Mouse (Mus musculus) c-Kit-negative CD71-positive TER-119-positive erythroid progenitor cells, embryonic 14.5 days (primary cell): ENCODE measurements around the gene Tbcel.

Experiments used
- DNase-seq: peaks from one replicate; pipeline ENCODE4 v3.0.0-alpha.2; 2013; ENCODE audit warnings: low read depth, low spot score

Tbcel gene

DNA sequence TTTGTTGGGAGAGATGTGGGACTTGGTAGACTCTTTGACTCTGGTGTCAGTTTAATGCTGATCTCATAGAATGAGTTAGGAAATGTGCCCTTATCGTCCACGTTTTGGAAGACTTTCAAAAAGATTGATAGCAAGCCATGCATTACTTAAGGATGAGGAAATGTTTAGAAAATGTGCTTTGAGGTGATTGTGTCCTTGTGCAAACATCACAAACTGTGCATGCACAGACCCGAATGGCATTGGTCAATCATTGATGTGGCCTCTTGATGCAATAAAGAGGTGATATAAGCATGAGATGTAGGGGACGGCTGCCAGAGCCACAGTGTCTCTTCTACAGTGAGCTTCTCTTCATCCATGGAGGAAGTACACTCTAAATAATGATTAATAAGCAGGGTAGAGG is 20.7 kb downstream of the Tbcel start:
- DNase-seq: no peak

DNA sequence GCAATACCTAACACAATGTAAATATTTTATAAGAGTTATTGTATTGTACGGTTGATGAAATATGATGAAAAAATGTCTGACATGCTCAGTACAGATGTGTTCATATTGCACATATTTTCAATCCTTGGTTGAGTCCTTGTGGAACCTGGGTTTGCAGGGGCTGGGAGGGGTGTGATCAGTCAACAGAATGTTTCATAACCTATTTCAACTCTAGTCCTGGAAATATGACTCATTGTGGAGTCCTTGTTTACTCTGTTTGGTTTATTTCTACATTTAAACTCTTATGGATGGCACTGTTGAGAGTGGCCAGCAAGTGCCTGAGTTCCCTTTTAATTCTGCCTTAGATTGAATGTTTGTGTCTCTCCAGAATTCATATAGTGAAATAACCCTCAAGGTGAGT is 22.9 kb downstream of the Tbcel start:
- no peak for DNase-seq

DNA sequence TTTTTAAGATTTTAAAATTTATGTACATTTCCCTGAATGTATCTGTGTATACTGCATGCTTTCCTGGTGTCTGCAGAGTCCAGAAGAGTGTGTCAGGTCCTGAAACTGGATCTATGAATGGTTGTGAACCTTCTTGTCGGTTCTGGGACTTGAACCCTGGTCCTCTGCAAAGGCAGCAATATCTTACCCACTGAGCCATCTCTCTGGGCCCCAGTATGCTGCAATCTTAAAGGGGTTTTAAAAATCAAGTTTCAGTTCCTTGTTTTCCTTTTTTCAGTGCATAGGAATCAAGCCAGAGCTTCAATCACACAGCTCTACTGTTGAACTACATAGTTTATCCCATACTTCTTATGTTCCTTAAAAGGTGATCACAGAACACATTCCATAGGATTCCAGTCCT is 24.7 kb downstream of the Tbcel start:
- no peak for DNase-seq

DNA sequence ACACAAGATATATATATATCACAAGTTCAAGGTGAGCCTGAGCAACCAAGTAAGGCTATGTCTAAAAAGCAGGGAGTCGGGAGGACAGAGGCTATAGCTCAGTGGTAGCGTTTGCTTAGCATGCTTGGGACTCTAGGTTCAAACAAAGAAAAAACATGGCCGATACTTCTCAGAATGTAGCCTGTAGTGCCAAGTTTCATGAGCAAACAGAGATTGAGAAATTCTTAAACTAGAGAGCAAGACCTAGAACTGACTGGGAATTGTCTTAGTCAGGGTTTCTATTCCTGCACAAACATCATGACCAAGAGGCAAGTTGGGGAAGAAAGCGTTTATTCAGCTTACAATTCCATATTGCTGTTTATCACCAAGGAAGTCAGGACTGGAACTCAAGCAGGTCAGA is 31.4 kb downstream of the Tbcel start:
- no peak for DNase-seq

DNA sequence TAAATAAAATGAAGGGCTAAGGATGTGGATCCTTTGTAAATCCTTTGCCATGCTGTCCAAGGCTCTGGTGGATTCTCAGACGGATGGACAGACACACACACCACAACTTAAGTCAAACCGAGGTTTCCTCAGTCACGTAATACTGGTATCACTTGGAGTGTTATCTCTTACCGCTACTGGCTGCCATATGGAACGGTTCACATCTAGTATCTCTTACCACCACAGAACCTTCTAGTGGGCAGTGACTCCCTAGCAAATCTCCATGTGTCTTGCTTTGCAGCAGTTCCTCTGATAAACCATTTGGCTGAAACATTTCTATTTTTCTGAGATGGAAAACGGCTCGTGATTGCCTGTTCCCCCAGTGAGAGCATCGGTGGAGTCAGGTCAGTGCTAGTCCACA is 33.4 kb downstream of the Tbcel start:
- DNase-seq: no peak

DNA sequence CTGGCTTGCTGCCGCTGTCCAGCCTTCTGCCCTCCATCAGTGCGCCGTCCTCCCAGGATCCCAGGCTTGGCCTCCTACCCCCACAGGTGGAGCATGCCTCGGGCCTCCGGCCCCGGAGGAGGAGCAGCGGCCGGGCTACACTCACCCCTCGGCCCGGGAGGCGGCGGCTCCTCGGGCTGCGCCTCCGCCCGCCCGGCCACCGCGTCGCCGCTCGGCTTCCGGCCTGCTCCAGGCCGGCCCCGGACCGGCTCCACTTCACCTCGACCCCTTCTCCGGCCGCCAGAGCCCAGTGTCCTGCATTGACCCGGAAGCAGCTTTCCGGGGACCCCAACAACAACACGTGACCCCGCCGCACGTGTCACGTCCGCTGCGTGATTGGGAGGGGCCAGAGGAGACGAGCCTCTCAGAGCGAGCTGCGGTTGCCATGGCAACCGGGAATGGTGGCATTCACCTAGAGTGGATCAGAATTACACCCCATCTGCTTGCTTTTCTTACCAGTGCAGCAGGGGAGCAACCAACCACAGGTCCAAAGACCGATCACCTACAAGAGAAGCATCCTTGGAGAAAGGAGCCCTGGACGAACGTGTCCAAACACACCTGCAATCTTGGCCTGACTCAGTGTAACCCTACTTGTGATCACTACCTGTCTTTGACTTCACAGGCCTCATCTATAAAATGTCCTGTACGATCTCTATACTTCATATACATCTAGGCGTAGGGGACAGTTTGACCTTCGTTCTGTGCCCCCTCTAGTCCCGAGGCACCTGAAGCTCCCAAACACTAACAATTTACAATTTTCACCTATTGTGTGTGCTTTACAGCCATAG is 35.5 kb downstream of the Tbcel start:
- peak; percentile 86 for DNase-seq

DNA sequence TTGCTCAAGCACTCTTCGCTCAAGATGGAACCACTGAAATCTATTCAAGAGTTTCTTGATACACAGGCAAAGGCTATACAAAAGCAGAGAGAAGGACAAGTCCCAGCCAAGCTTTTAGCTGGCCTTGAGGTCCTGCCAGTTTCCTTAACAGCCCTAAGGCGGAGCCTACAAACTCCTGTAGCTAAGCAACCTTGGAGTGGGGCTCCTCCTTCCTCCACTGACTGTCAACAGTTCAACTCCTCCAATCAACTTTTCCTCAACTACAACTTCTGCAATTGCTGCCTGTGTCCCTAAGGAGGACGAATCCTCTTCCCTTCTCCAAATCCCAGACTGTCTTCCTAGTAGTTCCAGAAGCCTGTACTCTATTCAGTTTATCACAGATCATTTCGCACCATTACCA is 36.4 kb downstream of the Tbcel start:
- DNase-seq: peak; percentile 63

DNA sequence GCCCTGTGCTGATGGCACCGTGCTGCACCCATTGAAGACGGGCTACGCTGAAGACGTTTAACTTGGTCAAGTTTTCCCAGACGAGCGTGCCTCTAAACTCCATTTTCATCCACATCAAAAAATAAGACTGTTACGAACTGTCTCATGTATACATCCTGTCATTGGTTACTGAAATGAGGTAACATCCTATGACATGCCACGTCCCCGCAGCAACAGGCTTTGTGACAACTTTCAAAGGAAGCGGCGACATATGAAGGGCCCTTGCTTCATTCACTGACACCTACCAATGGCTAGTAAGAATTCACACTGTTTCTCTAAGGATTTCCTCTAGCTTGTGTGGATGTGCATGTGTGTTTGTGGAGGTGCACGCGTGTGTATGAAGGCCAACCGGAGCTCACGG is 38.3 kb downstream of the Tbcel start:
- no peak for DNase-seq

DNA sequence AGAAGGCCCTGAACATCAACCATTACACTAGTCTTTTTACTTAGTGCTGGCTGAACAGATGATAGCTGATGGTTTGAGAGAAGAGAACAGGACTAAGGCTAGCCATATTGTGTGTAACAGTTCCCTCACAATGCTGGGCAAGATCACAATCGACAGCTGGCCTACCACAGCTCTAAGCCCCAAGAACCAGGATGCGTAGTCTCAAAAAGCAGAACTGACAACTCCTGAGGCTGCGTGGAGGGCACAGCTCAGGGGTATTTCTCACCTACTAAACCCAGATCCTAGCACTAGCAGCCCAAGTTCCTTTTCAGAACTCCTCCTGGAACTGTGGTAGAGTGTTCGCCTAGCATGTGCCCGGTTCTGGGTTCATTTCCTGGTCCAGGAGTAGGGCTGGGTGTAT is 39.2 kb downstream of the Tbcel start:
- DNase-seq: no peak

DNA sequence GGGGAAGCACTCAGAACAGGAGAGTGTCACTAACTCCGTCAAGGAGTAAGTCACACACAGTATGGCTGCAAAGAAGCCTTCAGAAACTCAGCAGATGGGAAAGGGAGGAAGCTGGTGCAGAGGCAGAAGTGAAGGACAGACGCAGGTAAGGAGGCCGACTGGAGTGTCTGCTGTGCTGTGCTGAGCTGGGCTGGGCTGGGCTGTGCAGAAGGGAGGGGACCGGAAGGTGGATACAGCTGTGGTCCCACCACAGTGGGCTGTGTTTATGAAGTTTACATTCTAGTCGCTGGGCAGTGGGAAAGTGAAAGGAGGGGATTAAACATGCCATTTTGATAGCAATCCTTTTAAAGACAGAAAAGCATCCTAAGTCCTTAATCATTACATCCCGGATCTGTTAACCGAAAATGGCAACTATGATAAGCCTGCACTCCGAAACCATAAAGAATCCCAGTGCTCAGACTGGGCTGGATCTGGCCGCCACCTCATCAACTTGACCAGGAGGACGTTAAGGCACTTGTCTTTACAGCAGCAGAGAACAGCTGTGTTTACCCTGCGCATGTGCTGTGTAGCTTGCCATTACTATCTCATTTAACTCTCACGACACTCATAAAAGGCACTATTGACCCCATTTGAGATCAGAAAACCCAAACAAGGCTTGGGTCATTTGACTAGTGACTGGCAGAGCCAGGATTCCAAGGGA is 40.3 kb downstream of the Tbcel start:
- no peak for DNase-seq

DNA sequence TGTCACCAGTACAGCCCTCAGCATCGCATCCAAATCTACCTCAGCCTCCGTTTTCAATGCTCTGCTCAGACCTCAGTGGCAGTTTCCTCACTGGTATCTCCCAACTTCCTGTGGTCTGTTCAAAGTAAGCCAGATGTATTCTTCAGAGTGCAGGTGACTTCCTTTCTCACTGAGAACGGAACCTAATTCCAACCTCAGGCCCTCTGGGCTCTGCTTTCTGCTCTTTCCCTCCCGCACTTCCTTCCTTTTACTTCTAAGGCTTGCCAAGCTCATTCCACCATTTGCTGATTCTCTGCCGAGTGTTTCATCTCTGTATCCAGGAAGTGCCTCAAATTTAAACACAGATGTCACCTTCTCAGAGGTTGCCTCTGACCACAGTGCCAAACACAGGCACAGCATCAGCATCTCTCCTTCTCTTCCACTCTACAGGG is 41.9 kb downstream of the Tbcel start:
- DNase-seq: no peak

DNA sequence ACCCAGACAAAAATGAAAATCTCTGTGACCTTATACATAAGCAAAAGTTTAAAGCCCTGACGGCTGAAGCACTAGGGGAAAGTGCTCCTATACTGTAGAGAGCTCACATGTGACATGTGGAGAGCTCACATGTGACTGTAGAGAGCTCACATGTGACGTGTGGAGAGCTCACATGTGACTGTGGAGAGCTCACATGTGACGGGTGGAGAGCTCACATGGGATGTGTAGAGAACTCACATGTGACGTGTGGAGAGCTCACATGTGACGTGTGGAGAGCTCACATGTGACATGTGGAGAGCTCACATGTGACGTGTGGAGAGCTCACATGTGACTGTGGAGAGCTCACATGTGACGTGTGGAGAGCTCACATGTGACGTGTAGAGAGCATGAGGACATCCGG is 43.4 kb downstream of the Tbcel start:
- no peak for DNase-seq

DNA sequence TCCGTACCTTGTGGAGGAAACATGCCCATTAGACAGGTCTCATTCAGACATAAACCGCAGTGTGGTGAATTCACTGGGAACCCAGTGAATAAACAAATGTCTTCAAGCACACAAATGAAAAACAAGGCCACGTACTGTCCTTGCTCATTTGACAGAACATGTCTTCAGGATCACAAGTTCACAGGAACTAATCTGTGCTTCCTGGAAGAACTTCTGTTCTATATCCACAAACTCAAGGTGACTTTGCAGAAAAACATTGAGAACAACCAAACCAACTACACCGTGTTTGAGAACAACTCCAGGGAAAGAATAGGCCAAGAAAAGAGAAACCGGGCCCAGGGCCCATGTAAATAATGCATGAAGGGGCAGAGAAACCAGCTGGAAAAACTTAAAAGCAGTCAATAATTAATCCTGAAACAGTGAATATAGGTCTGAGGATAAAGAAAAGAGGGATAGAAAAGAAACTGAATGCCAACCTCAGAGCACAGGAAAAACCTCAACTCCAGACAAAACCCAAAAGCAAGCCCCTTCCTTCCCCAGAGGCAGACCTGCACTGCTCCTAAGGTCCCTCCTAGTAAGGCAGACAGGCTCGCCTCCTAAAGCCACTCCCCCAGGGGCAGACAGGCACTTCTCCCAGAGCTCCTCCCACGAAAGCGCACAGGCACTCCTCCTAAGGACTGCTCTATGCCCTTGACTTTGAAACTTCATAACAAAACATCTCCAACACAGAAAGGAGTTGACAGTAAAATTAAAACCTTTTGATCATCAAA is 44.2 kb downstream of the Tbcel start:
- DNase-seq: peak; percentile 79

DNA sequence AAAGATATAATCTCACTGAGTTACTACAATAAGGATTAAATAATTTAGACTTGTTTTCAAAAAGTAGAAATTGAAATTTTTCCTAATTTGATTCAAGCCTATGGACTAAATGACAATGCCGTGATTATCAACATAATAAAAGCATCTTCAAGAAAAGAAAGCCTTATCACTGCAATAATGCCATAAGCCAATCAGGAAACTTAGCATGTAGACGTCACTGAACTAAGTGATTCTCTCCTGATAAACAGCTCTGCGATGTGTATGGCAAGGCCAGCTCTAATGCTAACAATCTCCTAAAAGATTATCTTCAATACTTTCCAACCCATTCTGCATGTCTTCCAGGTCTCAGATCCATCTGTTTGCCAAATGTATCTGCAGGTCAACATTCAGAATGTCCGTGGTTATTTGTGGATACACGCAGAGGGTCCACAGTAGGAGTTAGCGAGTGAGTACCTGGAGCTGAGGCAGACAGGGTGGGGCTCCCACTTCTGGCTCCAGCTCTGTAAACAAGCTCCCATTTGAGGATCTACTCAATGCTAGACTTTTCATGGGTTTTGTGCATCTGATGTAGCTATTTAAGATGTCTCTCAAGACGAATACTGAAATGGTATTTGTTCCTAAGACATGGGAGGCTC is 44.9 kb downstream of the Tbcel start:
- peak; percentile 54 for DNase-seq

DNA sequence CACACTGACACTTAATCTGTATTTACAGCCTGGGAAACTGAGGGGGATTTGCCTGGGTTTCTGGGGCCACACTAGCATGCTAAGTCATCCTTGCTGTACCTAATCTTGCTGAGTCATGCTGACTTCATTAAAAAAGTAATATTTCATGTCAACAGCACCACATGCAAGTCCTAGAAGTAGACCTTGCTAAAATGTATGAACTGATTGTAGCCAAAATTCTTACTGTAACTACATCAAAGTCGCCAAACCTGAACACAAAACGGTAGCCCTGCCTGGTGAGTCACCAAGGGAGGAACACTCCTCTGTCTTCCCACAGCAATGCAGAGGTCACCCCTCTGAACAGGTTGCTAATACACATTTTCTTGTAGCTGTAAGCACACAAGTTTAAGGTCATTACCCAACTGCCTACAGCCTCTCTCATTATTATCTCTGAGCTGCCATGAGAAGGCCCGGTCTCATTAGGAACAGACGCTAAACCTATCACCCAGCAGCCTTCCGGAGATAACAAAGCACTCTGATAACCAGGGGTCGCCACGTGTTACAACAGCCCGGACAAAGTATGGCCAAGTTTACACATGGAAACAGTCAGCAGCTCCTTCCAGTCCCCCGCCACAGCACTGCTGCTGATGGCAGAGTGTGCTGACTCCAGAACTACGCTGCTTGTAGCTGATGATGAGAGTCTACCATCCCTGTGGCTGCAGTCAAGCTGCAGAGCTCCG is 46.1 kb downstream of the Tbcel start:
- DNase-seq: peak; percentile 85

DNA sequence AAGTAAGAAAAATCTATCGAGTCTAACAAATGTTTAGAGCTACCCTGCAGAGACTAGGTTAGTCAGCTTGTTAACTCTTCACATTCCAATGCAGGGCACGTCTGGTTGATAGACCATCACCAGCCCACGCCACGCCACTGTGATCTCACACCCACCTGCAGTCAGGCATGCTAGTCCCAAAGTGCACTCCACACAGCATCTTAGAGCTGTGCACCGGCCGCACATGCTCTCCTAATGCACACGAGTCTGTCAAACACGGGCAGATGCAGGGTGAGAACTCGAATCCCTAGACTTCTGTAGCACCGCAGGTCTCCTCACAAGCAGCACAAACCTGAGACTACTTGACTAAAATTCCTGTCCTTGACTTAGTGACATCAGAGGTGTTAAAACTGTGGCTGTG is 47.3 kb downstream of the Tbcel start:
- DNase-seq: no peak

DNA sequence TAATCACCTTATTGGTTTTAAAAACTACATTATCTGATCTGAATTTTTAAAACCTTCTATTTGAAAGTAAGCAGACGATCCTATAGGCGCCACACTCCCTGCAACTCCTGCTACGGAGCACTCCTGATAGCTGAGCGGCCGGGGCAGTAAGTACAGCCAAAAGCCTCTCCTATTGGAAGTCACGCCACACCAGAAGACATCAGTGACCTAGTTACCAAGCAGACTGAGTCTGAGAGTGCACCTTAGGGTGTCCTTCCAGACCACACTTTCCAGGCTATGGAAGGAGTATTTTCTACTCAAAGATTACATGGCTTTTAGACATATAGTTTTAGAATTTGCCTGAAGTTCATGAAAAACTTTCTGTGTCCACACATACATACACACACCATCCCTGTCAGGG is 47.9 kb downstream of the Tbcel start:
- DNase-seq: no peak

DNA sequence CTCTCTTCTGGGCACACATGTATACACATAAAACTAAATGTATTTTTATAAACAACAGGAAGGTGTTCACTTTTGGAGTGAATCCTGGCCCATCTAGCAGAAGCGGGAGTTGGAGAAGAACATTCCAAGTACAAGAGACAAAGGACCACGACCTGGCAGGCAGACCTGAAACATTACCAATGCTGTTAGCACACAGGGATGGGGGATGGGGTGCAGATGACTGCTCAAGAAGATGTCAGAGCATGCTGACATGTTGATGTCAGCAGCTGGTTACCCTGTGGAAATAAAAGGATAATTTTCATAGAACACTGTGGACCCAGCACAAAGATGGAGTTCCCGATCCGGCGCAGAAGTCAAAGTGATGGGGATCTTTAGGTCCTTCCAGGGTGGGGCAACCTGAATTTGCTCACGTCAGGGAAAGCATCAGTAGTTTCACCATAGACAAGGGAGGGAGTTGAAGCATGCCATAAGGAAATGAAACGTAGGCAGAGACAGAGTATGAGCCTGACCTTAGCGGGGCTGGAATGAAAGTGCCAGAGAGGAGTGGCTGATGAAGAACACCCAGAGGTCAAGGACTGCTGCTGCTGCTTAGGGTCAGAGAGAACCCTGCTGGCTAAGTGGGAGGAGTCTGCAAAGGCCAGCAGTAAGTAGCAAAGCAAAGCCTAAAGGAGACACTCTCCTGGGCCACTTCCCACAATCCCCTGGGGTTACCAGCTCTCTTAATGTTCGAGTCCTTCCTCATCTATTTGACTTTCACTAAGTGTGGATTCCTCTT is 48.7 kb downstream of the Tbcel start:
- no peak for DNase-seq

DNA sequence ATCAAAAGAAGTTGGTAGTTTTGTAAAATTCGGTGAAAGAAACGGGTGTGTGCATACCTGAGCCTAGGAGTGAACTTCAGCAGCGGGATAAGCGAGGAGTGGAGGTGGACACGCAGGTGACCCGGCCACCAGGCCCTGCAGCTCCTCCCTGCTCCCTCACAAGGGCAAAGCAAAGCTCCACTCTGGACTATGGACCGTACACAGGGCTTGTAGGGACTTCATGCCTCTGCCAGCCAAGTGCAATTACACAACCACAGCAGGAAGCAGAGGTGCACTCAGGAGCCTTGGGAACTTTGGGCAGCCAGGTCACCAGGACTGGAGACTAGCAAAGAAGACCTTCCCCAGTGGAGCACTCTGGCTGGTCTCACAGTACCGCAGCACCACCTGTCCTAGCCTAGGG is 50.1 kb downstream of the Tbcel start:
- DNase-seq: no peak

DNA sequence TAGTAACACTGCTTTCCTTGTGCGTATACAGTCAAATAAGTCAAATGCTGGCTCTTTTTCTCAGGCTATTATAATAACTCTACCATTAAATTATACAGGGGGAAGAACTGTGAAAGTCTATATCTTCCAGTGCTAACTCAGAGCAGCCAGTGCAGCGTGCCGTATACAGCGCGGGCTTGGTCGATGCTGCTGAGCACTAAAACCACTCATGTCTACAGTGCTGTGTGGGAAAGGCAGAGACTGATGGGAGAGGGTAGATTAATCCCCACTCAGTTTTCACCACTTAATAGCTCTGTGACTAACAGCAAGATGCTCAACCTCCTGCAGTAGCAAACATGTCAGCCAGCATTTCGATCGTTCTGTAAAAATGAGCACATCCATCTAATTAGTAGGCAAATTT is 53.2 kb downstream of the Tbcel start:
- no peak for DNase-seq

DNA sequence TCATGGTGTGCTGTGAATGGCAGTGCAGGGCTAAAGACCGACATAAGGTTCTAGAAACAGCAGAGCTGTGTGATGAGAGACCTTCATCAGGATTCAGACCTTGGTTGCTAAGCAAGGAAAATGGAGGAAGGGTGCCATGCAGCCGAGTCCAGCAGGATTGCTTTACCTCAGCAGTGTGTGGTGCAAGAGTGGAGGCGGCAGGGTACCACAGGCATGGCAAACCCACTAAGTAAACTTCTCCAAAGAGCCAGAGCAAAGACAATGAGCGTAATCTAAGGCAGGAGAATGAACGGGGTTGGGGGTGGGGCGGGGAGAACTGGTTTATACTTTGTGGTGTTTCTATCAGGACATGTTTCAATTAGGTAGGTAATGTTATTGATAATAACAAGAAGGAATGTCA is 58.6 kb downstream of the Tbcel start:
- no peak for DNase-seq
